ENCODE assay signal across 15 mouse cellular contexts in genomic region chr2:71037447-71037846, GRCm38 (mm10).
"Had no signal": no experiment of that assay in that cellular context is flagged by ENCODE, and none has a peak within 500 bp of the region (broad histone marks: within the 10 kb centered on the region; RNA-seq: fewer than 3 reads in every experiment).

No protein-coding gene starts in this region.

- DNase-seq: kidney, adult 9 months; kidney, postnatal 10 days; kidney, postnatal 4 days; left cerebral cortex, postnatal 4 days; retina, postnatal 1 day; right cerebral cortex, postnatal 4 days; thymus, postnatal 4 days had no signal

- H3K27ac ChIP-seq: layer of hippocampus, adult 2 months; limb, embryonic 13.5 days; liver, embryonic 12.5 days; midbrain, embryonic 12.5 days; neural tube, embryonic 13.5 days; stomach, embryonic 15.5 days had no signal

- ATAC-seq: intestine, postnatal 0 days; liver, embryonic 12.5 days; midbrain, embryonic 16.5 days had no signal

- H3K9ac ChIP-seq: limb, embryonic 13.5 days; liver, embryonic 12.5 days; midbrain, embryonic 12.5 days; neural tube, embryonic 13.5 days; stomach, embryonic 15.5 days had no signal

- H3K4me1 ChIP-seq: stomach, embryonic 15.5 days had no signal

- H3K4me2 ChIP-seq: limb, embryonic 13.5 days; liver, embryonic 12.5 days; midbrain, embryonic 12.5 days; neural tube, embryonic 13.5 days; stomach, embryonic 15.5 days had no signal

- H3K4me3 ChIP-seq: layer of hippocampus, adult 2 months; limb, embryonic 13.5 days; liver, embryonic 12.5 days; midbrain, embryonic 12.5 days; neural tube, embryonic 13.5 days; stomach, embryonic 15.5 days had no signal

- H3K36me3 ChIP-seq: limb, embryonic 13.5 days; midbrain, embryonic 12.5 days; neural tube, embryonic 13.5 days; stomach, embryonic 15.5 days had no signal

- H3K27me3 ChIP-seq: limb, embryonic 13.5 days; liver, embryonic 12.5 days; midbrain, embryonic 12.5 days; neural tube, embryonic 13.5 days; stomach, embryonic 15.5 days had no signal

- H3K9me3 ChIP-seq: limb, embryonic 13.5 days; liver, embryonic 12.5 days; midbrain, embryonic 12.5 days; neural tube, embryonic 13.5 days; stomach, embryonic 15.5 days had no signal
